Mouse (Mus musculus) cerebellum, adult 2 months (tissue): ENCODE results near the gene Bahcc1.
A peak's percentile ranks its signal among the peaks of the same experiment; 100 is the strongest.

Experiments
- CTCF ChIP-seq: fragments of 200-500 bp; IDR thresholded peaks from 2 replicates; pipeline ENCODE4 v1.5.1; 2011; ENCODE audit warnings: low read depth, mild to moderate bottlenecking, control low read depth, low read length, moderate library complexity, borderline replicate concordance; ENCODE audit not compliant: insufficient read depth
- POLR2A ChIP-seq: fragments of 200-500 bp; IDR thresholded peaks from 2 replicates; pipeline ENCODE4 v1.6.1; 2011; ENCODE audit warnings: low read length, control low read depth, borderline replicate concordance; ENCODE audit not compliant: insufficient read depth

- TF ChIP-seq CTCF: no peak
- peak; percentile 98 for TF ChIP-seq POLR2A
Measured at GRCm38 (mm10) chr11:120232230-120233097, at the start of gene Bahcc1.
